Mouse (Mus musculus): ENCODE data around the gene 2310022B05Rik. TPM values are rescaled to one million over a fixed set of nuclear protein-coding genes. Genes with fewer than 3 reads are reported as not detected.

The 2310022B05Rik gene
- polyA plus RNA-seq, 1 experiment from 2014 or later = 30.1 TPM

DNA sequence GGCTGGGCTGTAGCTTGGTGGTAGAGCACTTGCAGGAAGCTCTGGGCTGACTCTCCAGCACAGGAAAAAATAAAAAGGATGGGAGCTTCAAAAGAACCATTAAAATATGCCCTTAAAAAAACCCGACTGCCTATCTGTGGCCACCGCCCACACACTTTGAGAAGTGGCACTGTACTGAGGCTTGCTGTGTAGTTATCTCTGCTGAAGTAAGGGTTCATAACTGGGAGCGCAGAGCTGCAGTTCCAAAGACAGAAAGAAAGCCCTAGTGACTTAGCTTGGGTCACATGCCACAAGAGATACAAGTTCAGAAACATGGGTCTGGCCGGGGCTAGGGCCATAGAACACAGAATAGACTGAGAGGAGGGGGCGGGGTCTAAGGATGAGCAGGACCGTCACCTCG, 5.2 kb downstream of the 2310022B05Rik start:
- H3K4me2 ChIP-seq = no peak overlapping the region
- WGBS = 57% methylated on average over 7 of the region's 7 CpGs
- H3K27ac ChIP-seq = peak overlapping the region; percentile 20; the same call in 1 of the 2 replicates
- no peaks in the 10 kb centered on the region for H3K9me3 ChIP-seq
- no peak overlapping the region for H3K9ac ChIP-seq
- no peaks in the 10 kb centered on the region for H3K27me3 ChIP-seq
- no peak overlapping the region for H3K4me3 ChIP-seq
- H3K4me1 ChIP-seq = peaks cover 63% of the 10 kb centered on the region
- ATAC-seq (ENCODE audit: borderline replicate concordance, extremely low read depth, low FRiP score, low TSS enrichment) = no peak
- no peaks in the 10 kb centered on the region for H3K36me3 ChIP-seq

GRCm38 (mm10) chr8:124653568-124654475, 9.3 kb downstream of the 2310022B05Rik start:
- Histone ChIP-seq H3K4me1 (peaks cover 47% of the 10 kb centered on the region), H3K9ac (no peak overlapping the region)
- 52% methylated on average over 28 of the region's 28 CpGs for WGBS

DNA sequence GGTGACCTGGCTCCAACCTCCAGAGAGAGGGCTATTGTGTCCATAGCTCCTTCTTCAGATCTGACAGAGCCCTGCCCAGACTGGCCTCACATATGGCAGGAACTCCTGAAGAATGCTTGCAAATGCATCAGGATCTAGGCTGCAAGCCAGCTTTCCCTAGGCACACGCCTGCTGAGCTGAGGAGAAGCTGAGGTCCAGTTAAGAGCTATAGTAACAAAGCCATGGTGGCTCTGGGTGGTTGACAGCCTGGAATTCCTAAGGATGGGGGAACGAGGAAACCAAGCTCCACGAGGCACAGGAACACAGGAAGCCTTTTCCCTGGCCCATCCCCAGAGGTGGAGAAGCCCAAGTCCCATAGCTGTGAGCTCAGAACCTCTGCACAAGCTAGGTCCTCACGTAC, 10.6 kb downstream of the 2310022B05Rik start:
- no peaks in the 10 kb centered on the region for H3K27me3 ChIP-seq
- 0 out of 2 replicates have a peak overlapping the region, but pooled peaks have one; percentile 5 for H3K9ac ChIP-seq
- no peaks in the 10 kb centered on the region for H3K36me3 ChIP-seq
- 13% methylated on average over 4 of the region's 4 CpGs for WGBS
- H3K4me3 ChIP-seq = no peak overlapping the region
- peak overlapping the region; percentile 87 for H3K27ac ChIP-seq
- H3K4me1 ChIP-seq = peaks cover 40% of the 10 kb centered on the region
- ATAC-seq (ENCODE audit: borderline replicate concordance, extremely low read depth, low FRiP score, low TSS enrichment) = peak; percentile 88
- no peak overlapping the region; the same call in 1 of the 2 replicates for H3K4me2 ChIP-seq
- no peaks in the 10 kb centered on the region for H3K9me3 ChIP-seq

More at GRCm38 (mm10) chr8:124653568-124654475, 9.3 kb downstream of the 2310022B05Rik start:
- H3K9me3 ChIP-seq = no peaks in the 10 kb centered on the region
- no peaks in the 10 kb centered on the region for H3K27me3 ChIP-seq
- H3K4me3 ChIP-seq = no peak overlapping the region
- no peak overlapping the region for H3K4me2 ChIP-seq
- H3K36me3 ChIP-seq = no peaks in the 10 kb centered on the region
- ATAC-seq (ENCODE audit: borderline replicate concordance, extremely low read depth, low FRiP score, low TSS enrichment) = no peak
- H3K27ac ChIP-seq = peak overlapping the region; percentile 87

GRCm38 (mm10) chr8:124651776-124652175, 11.4 kb downstream of the 2310022B05Rik start:
- no peak overlapping the region for H3K4me2 ChIP-seq
- no peak overlapping the region for H3K9ac ChIP-seq
- peak overlapping the region; percentile 87; the same call in 1 of the 2 replicates for H3K27ac ChIP-seq
- H3K4me3 ChIP-seq = no peak overlapping the region
- no peaks in the 10 kb centered on the region for H3K27me3 ChIP-seq
- no peak for ATAC-seq (ENCODE audit: borderline replicate concordance, extremely low read depth, low FRiP score, low TSS enrichment)
- WGBS = 82% methylated on average over 20 of the region's 20 CpGs
- H3K36me3 ChIP-seq = no peaks in the 10 kb centered on the region
- peaks cover 40% of the 10 kb centered on the region for H3K4me1 ChIP-seq
- no peaks in the 10 kb centered on the region for H3K9me3 ChIP-seq

DNA sequence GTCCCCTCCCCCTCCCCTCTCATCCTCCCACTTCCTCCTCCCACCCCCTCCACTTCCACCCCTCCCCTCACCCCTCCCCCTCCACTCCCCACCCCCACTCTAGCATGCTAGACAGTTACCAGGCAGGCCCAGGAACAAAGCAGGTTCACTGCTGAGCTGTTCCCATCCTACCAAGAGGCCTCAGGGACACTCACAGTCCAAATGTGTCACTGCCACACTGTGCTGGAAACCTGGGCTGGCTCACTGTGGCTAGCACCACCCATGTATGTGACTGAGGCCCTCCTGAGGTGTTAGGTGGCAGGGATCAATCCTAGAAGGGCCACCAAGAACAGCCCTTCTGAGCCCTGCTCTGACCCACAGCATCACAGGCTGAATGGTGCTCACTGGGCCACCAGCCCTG, 14.9 kb downstream of the 2310022B05Rik start:
- H3K9ac ChIP-seq = no peak overlapping the region
- no peak overlapping the region for H3K27ac ChIP-seq
- H3K27me3 ChIP-seq = no peaks in the 10 kb centered on the region
- no peaks in the 10 kb centered on the region for H3K9me3 ChIP-seq
- no peak overlapping the region for H3K4me2 ChIP-seq
- no peak for ATAC-seq (ENCODE audit: borderline replicate concordance, extremely low read depth, low FRiP score, low TSS enrichment)
- no peaks in the 10 kb centered on the region for H3K36me3 ChIP-seq
- H3K4me1 ChIP-seq = peaks cover 53% of the 10 kb centered on the region
- H3K4me3 ChIP-seq = no peak overlapping the region

GRCm38 (mm10) chr8:124643540-124644339, 19.4 kb downstream of the 2310022B05Rik start:
- Histone ChIP-seq H3K4me3 (no peak overlapping the region), H3K9me3 (no peaks in the 10 kb centered on the region), H3K4me1 (peaks cover 42% of the 10 kb centered on the region), H3K4me2 (peak overlapping the region; percentile 43), H3K27me3 (no peaks in the 10 kb centered on the region), H3K36me3 (peaks cover 6% of the 10 kb centered on the region; the same call in 1 of the 2 replicates), H3K9ac (0 out of 2 replicates have a peak overlapping the region, but pooled peaks have one; percentile 13), H3K27ac (peak overlapping the region; percentile 97)
- peak; percentile 78 for ATAC-seq (ENCODE audit: borderline replicate concordance, extremely low read depth, low FRiP score, low TSS enrichment)
- 27% methylated on average over 18 of the region's 18 CpGs for WGBS

- ATAC-seq (ENCODE audit: borderline replicate concordance, extremely low read depth, low FRiP score, low TSS enrichment) = no peak
- Histone ChIP-seq H3K27me3 (no peaks in the 10 kb centered on the region), H3K9ac (no peak overlapping the region), H3K27ac (no peak overlapping the region), H3K4me1 (peaks cover 37% of the 10 kb centered on the region), H3K4me3 (no peak overlapping the region), H3K9me3 (no peaks in the 10 kb centered on the region), H3K4me2 (no peak overlapping the region), H3K36me3 (peaks cover 26% of the 10 kb centered on the region)
- WGBS = 91% methylated on average over 8 of the region's 8 CpGs
Measured at GRCm38 (mm10) chr8:124641599-124641998, 21.6 kb downstream of the 2310022B05Rik start.

GRCm38 (mm10) chr8:124635247-124635502, 28.0 kb downstream of the 2310022B05Rik start:
- Histone ChIP-seq H3K9ac (no peak overlapping the region), H3K4me3 (no peak overlapping the region), H3K27me3 (no peaks in the 10 kb centered on the region), H3K4me2 (no peak overlapping the region), H3K36me3 (peaks cover 36% of the 10 kb centered on the region), H3K9me3 (no peaks in the 10 kb centered on the region), H3K27ac (no peak overlapping the region), H3K4me1 (peaks cover 34% of the 10 kb centered on the region)
- no peak for ATAC-seq (ENCODE audit: borderline replicate concordance, extremely low read depth, low FRiP score, low TSS enrichment)
- WGBS = 80% methylated on average over 8 of the region's 8 CpGs

DNA sequence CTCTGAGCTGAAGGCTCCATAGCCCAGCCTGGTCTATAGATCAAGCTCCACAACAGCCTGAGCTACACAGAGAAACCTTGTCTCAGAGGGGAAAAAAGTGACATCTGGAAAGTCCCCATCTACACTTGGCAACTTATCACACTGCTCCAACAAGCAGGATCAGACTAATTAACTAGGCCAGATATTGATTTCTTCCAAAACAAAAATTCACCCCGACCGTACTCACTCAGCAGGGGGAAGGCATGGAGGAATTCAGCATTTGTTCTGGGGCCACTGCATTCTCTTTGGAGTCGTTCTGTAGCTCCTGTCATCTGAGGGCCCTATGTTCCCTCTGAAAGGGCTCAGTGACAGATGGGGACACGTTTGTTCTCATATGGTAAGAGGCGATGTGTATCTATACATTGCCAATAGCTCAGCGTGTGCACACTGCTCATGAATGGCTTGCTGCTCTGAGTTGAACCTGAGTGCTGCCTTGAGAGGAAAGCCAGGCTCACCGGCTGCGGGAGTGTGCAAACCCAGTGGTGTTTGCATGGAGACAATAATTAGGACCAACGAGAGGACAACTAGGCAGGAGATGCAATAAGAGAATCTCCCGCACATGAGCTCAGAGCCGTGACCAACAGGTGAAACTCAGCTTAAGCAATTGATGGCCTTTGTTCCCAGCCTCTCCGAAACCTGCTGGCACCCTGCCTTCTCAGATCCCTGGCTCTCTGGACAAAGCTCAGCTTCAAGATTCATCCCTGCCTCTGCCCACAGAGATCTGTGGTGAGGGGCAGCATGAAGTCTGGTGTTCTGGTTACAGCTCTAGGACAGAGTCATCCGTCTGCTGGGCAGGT, 28.5 kb downstream of the 2310022B05Rik start:
- H3K9me3 ChIP-seq = no peaks in the 10 kb centered on the region
- peaks cover 36% of the 10 kb centered on the region for H3K36me3 ChIP-seq
- no peak overlapping the region for H3K4me2 ChIP-seq
- ATAC-seq (ENCODE audit: borderline replicate concordance, extremely low read depth, low FRiP score, low TSS enrichment) = no peak
- peaks cover 36% of the 10 kb centered on the region for H3K4me1 ChIP-seq
- no peak overlapping the region for H3K27ac ChIP-seq
- 79% methylated on average over 13 of the region's 13 CpGs for WGBS
- no peak overlapping the region for H3K9ac ChIP-seq
- no peak overlapping the region for H3K4me3 ChIP-seq
- no peaks in the 10 kb centered on the region for H3K27me3 ChIP-seq

DNA sequence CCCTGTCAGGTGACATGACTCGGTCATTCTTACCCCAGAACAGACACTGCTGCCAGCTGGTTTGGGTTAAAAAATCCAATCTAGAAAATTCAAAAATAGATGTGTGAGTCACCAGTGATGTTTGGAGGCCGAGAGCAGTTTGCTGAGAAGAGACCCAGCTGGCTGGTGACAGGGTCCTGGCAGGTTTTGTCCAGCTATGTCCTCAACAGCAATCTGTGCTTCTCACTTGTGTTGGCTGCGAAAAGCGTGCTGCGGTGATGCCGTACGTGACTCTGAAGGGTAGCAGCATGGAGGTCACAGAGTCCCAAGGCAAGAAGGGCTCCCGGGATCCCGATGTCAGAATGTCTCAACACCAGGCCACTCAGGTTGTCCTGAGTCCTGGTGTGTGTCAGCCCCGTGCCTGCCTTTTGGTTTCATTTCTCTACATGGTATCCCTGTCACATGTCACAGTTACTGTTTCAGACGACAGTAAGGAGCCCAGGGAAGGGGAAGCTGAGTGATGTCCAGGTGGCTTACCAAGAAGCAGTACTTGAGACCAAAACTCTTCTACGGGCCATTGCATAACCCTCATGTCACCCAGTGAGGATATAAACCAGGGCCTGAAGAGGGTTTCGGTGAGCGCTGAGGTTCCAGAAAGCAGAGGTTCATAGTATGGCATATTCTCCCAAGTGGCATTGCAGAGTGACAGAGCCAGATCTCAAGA, 30.0 kb downstream of the 2310022B05Rik start:
- peak; percentile 77 for ATAC-seq (ENCODE audit: borderline replicate concordance, extremely low read depth, low FRiP score, low TSS enrichment)
- no peaks in the 10 kb centered on the region for H3K9me3 ChIP-seq
- peaks cover 36% of the 10 kb centered on the region for H3K4me1 ChIP-seq
- no peaks in the 10 kb centered on the region for H3K27me3 ChIP-seq
- H3K36me3 ChIP-seq = peaks cover 25% of the 10 kb centered on the region
- no peak overlapping the region for H3K4me3 ChIP-seq
- WGBS = 48% methylated on average over 14 of the region's 14 CpGs
- no peak overlapping the region for H3K9ac ChIP-seq
- peak overlapping the region; percentile 89 for H3K27ac ChIP-seq
- H3K4me2 ChIP-seq = peak overlapping the region; percentile 16; the same call in 1 of the 2 replicates

DNA sequence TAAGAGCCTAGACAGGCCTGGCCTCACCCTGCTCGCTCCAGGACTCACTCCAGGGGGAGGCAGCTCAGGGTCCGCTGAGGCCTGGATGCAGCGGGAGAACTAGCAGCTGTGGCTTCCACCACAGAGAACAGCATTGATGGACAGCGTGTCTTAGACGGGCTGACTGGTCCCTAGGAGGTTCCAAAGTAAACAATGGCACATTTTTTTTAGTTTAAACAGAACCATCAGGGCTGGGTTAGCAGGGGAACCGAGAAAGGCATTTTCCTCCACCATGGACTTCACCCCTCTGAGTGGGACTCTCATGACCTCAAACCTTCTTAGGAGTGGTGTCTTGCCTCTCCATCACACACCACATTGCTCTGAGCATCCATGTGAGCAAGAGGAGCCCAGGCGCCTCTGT, 31.2 kb downstream of the 2310022B05Rik start:
- peak; percentile 83 for ATAC-seq (ENCODE audit: borderline replicate concordance, extremely low read depth, low FRiP score, low TSS enrichment)
- peaks cover 13% of the 10 kb centered on the region for H3K36me3 ChIP-seq
- 15% methylated on average over 7 of the region's 7 CpGs for WGBS

More for the DNA sequence above, 31.2 kb downstream of the 2310022B05Rik start:
- H3K9me3 ChIP-seq = no peaks in the 10 kb centered on the region
- H3K4me2 ChIP-seq = peak overlapping the region; percentile 8; the same call in 1 of the 2 replicates
- H3K4me3 ChIP-seq = no peak overlapping the region
- no peaks in the 10 kb centered on the region for H3K27me3 ChIP-seq
- H3K9ac ChIP-seq = 0 out of 2 replicates have a peak overlapping the region, but pooled peaks have one; percentile 13
- H3K4me1 ChIP-seq = peaks cover 36% of the 10 kb centered on the region
- H3K27ac ChIP-seq = peak overlapping the region; percentile 89
